Mouse (Mus musculus): Measurements from ENCODE around the gene Rras2.

Gene Rras2

DNA sequence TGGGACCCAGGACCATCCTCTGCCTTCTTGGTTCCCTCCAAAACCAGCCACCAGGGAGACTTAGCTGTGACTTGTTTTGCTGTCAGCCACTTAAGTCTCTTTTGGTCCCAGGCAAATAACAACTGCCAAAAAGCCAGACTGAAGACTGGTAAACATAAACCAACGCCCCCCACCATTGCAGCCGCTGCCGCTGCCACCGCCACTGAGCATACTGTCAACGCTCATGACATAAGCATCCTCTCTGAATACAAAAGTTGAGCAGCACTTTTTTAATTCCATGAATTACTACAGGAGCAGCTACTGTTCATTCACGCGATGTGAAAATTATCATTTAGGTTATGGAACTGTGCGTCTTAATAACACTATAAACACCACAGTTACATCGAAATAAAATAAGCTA lies 1.6 kb downstream of the Rras2 start:
- no peak for ATAC-seq (ENCODE audit: insufficient number of reproducible peaks, low FRiP score, low TSS enrichment)

DNA sequence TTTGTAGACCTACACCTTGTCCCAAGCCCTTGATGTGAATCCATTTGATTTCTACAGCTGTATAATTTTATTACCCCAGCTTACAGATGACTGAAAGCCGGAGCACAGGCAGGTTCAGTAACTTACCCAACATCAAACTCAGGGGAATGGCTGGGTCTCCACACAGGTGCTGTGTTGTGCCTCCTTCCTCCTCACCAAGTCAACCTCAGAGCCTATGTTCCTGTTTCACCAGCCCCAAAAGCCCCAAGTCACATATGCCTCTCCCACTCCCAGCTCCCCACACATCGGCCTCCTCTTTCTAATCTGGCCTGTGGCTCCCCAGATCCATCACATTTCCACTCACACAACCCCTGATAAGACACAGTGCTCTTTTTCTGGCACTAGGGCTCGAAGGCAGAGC lies 2.6 kb downstream of the Rras2 start:
- ATAC-seq (ENCODE audit: insufficient number of reproducible peaks, low FRiP score, low TSS enrichment), result no peak

DNA sequence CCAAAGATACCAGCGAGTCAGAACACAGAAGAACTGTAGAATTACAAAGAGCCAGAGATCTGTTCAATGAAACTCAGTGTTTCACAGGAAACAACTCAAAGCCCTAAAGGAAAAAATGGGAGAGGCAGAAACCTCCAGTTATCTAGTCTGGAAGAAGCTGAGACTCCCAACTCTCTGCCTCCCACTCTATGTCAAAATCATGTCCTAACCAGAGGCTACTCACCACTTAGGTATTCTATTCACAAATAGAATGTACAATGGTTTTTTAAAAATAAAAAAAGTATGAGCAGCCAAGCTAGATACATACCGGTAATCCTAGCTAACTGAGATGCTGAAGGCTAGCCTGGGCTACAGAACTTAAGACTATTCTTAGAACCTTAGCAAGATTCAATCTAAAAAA lies 3.3 kb downstream of the Rras2 start:
- no peak for ATAC-seq (ENCODE audit: insufficient number of reproducible peaks, low FRiP score, low TSS enrichment)

DNA sequence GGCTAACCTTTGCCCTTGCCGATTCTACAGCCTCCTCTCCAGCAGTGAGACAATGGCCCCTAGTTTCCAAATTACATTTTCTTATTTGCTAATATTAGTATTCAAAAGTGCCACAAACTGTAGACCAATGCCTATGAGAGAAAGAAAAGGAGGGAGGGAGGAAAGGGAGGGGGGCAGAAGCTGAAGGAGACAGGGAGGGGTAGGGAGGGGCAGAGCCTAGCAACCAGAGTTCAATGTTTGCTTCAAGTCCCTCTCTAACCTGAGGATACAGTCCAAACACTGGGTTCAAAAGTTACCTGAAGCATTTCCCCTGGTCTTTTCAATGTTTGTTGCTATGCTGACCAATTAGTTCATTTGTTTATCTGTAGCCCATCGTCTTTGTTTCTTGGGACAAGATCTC lies 7.1 kb downstream of the Rras2 start:
- ATAC-seq (ENCODE audit: insufficient number of reproducible peaks, low FRiP score, low TSS enrichment), result no peak

DNA sequence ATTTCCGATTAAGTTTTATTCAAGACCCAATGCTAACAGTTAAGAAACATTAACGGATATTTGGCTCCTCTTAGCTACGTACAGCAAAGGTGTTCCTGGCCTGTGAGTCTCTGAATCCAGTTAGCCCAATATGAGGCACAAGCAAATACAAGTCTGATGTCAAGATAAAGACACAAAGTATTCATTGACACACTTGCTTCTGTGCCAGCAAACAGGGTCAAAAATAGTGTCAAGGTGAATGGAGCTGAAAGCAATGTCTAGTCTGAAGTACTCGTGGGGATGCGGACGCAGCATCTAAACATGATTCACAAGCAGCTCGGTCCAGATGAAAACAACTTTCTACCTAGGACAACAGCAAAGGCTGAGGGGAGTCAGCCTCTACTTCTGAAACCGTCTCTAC lies 11.7 kb downstream of the Rras2 start:
- ATAC-seq (ENCODE audit: insufficient number of reproducible peaks, low FRiP score, low TSS enrichment), result no peak

DNA sequence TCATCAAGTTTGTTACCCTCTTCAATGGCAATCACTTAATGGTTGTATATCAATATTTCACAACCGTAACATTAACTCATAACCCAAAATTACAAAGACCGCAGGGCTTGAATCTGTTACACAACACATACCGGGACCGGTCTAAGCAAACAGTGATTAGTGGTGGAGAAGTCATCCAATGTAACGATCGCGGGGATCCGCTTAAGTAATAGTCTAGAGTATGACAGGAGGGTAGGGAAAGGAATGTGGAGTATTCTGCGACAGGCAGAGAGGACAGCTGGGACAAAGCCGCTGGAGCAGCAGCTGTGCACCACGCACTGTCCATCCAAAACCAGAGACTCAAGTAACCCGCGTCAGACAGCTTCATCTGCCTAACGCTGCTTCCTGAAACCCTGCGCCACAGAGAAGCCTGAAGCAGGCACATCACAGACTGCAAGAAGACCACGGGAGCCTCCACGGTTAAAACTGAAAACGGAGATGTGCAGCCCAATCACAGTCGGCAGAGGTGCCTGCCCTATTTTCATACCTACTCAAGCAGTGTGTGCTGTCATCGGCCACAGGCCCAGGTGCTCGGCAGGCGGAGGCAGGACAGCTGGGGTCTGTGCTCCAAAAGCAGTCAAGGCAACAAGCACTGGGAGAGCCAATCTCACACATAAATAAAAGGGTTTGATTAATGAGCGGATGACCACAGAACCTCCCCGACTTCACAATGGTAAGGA lies 13.8 kb downstream of the Rras2 start:
- ATAC-seq (ENCODE audit: insufficient number of reproducible peaks, low FRiP score, low TSS enrichment), result no peak

DNA sequence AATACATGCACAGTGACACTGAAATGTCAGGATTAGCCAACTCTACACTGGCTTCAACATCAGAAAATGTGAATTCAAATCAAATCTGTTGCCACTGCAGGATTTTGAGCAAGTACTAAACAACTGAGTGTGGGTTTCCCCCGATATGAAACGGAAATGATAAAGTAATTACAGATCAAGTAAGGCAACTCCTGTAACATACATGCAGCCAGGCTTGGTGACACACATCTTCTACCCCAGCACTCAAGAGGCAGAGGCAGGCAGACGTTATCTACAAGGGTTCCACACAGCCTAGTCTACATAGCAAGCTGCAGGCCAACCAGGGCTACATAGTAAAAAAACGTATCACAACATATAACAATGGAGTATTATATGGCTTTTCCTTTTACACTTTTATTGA lies 14.4 kb downstream of the Rras2 start:
- ATAC-seq (ENCODE audit: insufficient number of reproducible peaks, low FRiP score, low TSS enrichment), result no peak

DNA sequence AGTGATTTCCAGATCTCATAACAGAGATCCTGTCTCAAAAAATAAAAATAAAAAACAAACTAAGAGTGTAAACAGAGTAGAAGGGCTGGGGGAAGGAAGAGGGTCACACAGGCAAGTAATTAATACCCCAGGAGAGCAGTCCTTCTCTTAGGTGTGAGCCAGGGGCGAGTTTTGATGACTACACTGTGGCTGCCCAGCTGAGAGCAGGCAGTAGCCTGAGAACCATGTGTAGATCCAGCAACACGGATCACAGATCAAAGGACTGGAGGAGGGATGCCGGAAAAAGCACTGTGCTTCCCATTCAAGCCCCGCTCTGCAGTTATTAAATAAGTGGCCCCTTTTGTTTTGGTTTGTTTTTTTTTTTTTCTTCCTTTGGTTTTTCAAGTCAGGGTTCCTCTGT lies 15.0 kb downstream of the Rras2 start:
- ATAC-seq (ENCODE audit: insufficient number of reproducible peaks, low FRiP score, low TSS enrichment), result no peak

DNA sequence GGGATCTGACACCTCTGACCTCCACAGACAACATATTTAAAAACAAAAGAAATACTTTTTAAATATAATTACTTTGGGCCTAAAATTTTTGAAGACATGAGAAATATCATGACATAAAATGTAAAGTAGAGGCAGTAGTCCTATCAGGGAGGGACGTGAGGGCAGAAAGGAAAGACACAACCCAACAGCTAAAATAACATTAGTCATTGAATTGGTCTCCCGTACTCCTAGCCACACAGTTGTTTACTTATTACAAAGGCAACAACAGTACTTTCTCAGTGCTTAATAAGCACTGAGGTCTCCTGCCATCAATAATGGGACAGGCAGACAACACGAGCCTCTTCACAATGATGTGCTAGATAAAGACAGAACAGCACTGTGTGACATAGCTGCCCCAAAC lies 16.2 kb downstream of the Rras2 start:
- no peak for ATAC-seq (ENCODE audit: insufficient number of reproducible peaks, low FRiP score, low TSS enrichment)

DNA sequence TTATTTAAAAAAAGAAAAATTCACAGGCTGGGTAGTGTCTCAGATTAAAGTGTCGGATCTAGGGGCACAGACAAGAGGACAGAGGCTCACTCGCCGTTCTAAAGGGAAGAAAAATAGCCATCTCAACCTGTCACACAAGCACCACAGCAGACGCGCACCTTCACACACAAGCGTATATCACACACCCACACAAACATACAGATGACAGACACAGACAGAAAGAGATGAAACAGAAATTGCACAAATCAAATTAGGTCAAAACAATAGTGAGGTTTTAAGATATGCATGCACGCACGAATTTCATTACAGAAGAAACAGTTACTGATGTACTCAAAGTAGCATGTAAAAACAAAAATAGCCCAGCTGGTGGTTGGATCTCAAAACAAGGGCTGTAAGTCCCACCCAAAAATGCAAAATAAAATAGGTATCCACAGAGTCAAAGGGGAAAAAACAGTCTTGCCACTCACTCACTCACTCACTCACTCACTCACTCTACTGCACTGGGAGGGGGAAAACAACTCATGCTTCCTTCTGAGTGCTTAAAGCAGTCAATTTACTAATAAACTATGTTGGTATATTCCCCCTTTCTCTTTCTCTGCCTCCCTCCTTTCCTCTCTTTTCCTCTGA lies 23.9 kb downstream of the Rras2 start:
- ATAC-seq (ENCODE audit: insufficient number of reproducible peaks, low FRiP score, low TSS enrichment), result no peak

DNA sequence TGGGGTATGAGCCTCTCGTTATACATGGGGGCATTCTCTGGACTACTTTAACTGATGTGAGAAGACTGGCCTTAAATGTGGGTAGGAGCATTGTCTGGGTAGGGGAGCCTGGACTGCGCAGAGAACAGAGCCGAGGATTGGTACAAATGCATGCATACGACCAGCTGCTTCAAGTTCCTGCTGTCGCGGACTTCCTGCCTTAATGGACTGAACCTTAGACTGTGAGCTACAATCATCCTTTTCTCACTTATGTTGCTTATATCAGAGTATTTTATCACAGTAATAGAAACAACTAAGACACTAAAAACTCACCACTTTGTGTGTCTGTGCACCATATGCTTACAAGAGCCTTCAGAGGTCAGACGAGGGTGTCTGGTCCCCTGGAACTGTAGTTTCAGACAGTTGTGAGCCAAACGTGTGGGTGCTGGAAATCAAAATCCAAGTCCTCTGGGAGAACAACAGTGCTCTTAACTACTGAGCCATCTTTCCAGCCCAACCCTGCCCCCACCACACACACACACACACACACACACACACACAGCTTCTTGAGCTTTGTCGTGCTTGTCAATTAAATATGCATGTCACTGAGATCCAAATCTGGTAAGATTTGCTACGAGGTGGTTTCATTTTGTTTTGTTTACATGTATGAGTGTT lies 26.6 kb downstream of the Rras2 start:
- no peak for ATAC-seq (ENCODE audit: insufficient number of reproducible peaks, low FRiP score, low TSS enrichment)

DNA sequence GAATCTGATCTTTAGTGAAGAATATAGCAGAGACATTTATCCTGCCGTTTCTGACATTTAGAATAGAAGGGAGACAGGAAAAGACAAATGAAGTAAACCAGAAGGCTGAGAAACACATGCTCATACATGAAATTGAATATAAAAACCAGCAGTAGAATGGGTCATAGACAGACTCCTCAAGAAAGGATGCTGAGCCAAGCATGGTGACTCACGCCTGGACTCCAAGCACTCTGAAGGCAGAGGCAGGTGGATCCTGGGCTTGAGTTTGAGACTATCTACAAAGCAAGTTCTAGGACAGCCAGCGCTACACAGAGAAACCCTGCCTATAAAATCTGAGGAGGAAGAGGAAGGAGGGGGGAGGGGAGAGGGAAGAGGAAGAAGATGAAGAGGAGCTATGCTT lies 27.4 kb downstream of the Rras2 start:
- no peak for ATAC-seq (ENCODE audit: insufficient number of reproducible peaks, low FRiP score, low TSS enrichment)

DNA sequence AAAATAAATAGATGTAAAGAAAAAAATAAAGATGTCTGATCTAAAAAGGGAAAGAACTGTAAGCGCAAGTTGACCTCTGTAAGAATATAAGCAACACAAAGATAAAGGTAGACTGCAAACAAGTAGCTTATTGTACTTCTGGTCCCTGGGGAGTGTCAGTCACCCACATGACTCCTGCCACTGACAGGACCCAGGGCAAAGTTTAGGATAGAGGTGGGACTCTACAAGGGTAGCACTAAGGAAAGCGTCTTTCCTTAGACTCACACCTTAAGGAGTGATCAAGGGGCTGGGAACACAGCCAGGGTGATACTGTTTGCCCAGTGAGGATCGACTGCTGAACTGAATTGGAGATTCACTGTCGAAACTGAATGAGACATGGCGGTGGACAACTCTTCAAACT lies 28.7 kb downstream of the Rras2 start:
- ATAC-seq (ENCODE audit: insufficient number of reproducible peaks, low FRiP score, low TSS enrichment), result no peak

DNA sequence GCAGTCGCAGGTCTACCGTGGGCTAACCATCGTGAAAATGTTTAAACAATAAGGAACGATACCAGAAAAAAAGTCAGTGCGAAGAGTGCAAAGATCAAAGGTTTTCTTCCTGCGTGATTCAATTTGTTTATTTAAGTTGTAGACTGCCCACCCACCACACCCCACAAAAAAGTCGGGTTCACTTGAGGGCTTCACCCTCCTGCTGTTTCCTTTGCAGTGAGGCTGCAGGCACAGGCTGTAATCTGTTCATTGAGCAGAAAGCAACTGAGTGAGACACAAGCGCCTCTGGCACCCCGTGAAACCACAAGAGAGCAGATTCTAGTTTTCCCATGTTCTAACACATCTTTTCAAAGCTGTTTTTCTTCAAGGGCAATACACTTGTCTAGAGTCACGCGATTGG lies 29.6 kb downstream of the Rras2 start:
- ATAC-seq (ENCODE audit: insufficient number of reproducible peaks, low FRiP score, low TSS enrichment), result no peak

DNA sequence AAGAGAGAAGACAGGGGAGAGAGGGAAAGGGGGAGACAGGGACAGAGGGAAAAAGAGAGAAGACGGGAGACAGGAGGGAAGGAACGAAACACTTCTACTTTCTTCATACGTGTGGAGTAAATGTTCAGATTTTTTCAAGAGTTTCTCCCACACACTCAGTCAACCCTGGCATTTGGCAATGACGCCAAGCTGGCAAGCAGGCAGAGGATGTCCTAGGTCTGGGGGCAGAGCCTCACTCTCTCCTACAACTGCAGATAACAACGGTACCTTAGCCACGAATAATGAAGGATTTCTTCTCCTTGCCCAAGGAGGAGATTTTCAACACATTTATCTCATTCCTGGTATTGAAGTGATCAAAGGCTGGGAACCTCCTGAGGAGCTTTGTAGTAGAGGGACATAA lies 30.2 kb downstream of the Rras2 start:
- ATAC-seq (ENCODE audit: insufficient number of reproducible peaks, low FRiP score, low TSS enrichment), result no peak

DNA sequence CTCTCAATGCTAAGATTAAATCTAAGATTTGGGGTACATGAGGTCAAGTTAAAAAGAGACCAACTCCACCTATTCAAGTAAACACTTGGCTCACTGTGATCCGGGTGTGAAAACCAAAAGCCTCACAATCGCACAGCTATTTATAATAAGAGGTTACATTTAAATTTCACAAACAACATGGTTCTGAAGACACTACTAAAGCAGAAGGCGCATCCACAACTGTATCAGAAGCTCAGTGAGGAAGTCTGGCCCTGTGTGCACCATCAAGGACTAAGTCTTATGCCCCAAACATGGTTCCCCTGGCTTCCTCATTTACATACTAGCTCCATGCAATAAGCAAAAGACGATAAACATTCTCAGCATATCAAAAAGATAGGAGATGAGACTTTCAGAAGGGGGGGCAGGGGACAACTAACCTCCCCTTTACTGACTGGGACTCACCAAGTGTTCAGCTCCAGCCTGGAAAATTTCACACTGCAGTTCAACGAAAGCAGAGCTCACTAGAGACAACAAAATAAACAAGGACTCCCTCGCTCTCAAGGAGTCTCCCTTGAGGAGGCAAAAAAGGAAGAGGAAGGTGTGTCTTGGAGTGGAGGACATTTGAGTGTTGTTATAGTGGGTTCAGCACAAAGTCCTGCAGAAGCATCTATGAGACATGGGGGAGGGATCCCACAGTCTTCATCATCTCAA lies 31.4 kb downstream of the Rras2 start:
- ATAC-seq (ENCODE audit: insufficient number of reproducible peaks, low FRiP score, low TSS enrichment), result no peak

DNA sequence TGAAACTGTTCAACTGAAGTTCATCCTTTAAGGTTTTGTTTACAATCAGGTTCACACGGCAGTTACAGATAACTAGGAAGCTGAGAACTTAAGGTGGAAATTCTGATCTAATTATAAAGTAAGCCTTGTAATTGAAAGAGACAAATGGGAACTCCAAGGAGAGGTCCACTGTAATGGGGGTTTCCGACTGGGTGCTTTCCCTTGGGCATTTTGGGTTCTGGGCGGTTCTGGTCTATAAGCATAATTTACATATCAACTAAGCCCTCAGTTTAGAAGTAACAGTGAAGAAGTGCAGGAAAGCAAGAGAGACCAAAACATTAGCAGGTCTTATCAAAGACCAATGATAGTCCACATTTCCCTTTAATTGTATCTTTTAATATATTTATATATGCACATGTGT lies 33.8 kb downstream of the Rras2 start:
- no peak for ATAC-seq (ENCODE audit: insufficient number of reproducible peaks, low FRiP score, low TSS enrichment)

DNA sequence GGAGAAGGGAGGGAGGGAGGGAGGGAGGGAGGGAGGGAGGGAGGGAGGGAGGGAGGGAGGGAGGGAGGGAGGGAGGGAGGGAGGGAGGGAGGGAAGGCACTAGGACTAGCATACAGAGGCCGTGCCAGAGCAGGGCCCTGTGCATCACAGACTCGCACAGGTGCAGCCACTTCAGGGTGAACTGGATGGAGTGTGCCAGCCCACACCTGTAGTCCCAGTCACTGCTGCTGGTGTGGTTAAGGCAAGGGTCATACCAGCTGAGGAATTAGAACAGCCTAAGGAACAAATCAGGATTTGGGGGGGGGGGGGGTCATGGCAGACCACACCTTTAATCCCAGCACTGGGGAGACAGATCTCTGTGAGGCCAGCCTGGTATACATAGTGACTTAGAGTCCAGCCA lies 34.5 kb downstream of the Rras2 start:
- ATAC-seq (ENCODE audit: insufficient number of reproducible peaks, low FRiP score, low TSS enrichment), result no peak

DNA sequence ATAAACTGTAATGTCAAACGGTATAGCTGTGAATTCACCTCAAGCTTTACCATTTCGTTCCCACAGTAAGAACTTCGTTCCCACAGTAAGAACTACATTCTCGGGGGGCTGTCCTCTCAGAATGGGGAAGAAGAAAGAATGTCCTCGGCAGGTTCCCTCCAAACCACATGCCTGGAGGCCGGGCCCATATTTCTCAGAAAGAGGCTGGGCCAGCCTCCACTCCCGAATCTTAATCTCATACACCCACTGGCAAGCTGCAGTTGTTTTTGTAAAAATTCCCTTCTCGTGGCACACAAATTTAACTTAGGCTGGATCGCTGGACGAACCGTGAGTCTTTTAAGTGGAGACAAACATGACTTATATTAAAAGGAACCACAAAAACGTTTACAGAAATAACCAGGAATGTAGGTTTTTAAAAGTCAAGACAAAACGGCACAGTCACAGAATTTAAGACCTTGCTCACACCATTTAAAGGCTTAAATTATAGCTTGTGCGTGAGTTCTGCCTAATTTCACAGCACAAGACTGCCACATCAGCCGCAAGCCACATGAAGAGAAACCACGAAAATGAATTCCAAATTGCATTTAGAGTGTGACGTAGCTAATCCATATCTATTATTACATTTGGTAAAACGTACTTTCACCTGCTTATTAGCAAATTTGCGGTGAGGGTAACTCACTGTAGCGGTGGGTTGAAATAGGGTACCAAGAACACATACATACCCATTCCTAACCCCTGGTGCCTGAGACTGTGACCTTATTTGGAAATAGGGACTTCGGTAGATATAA lies 35.8 kb downstream of the Rras2 start:
- ATAC-seq (ENCODE audit: insufficient number of reproducible peaks, low FRiP score, low TSS enrichment), result no peak

DNA sequence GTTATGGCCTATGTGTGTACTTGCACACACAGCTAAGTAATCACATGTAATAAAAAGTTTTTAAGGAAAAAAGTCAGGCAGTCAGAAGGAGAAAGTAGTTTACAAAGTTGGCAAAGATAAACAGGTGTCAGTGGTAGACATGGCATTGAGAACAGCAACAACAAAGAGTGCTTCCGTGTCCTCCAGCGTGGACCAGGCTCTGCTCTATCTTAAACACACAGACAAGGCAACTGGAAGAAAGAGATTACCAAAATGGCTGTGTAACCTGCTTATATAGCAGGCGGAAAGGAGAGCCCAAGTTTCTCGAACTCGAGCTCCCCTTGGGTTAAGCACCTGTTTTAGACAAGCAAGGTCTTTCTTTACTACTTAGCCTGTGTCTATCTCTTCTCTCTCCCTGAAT lies 37.3 kb downstream of the Rras2 start:
- no peak for ATAC-seq (ENCODE audit: insufficient number of reproducible peaks, low FRiP score, low TSS enrichment)

DNA sequence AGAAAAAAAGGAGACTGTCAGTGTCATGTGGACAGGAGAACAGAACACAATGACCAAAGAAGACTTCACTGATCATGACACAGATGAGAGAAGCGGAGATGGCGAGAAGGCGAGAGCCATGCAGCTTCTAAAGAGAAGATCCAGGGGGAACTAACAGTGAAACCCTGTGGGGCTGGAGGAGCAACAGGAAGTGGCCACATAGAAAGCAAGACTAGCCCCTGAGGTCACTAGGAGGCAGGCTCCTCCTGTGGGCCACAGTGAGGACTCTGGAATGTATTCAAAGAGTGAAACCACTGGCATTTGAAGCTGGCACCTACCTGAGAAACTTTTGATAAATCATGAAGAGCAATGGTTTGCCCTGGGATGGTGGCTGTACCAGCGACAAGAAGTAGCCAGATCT lies 38.2 kb downstream of the Rras2 start:
- no peak for ATAC-seq (ENCODE audit: insufficient number of reproducible peaks, low FRiP score, low TSS enrichment)
